Mouse (Mus musculus) fat pad, adult 2 months (tissue): ENCODE results near the gene Ankfy1.

Experiments used
- DNase-seq: peaks from one replicate; pipeline ENCODE4 v3.0.0-alpha.2; 2011; ENCODE audit warnings: low read depth, low spot score; ENCODE audit errors: extremely low read depth

Gene Ankfy1

GRCm38 (mm10) chr11:72792033-72792432 is 102.2 kb downstream of the Ankfy1 start:
- DNase-seq = no peak

- no peak for DNase-seq
Measured at GRCm38 (mm10) chr11:72795149-72795454, 105.3 kb downstream of the Ankfy1 start.

- peak; percentile 80 for DNase-seq
Measured at GRCm38 (mm10) chr11:72795455-72796295, 105.9 kb downstream of the Ankfy1 start, which contains the start of the genes Cyb5d2 and Zzef1. Cyb5d2 (minus strand) TSS chr11:72796142. Zzef1 (plus strand) TSS chr11:72796226.

- no peak for DNase-seq
Measured at GRCm38 (mm10) chr11:72796296-72796687, 106.5 kb downstream of the Ankfy1 start.

- DNase-seq = no peak
Measured at GRCm38 (mm10) chr11:72796773-72797338, 107.0 kb downstream of the Ankfy1 start.

- no peak for DNase-seq
Measured at GRCm38 (mm10) chr11:72798112-72798511, 108.3 kb downstream of the Ankfy1 start.

GRCm38 (mm10) chr11:72801182-72801581 is 111.4 kb downstream of the Ankfy1 start:
- no peak for DNase-seq

- no peak for DNase-seq
Measured at GRCm38 (mm10) chr11:72803038-72803437, 113.2 kb downstream of the Ankfy1 start.

- DNase-seq = no peak
Measured at GRCm38 (mm10) chr11:72804586-72804985, 114.8 kb downstream of the Ankfy1 start.

GRCm38 (mm10) chr11:72805232-72805631 is 115.4 kb downstream of the Ankfy1 start:
- no peak for DNase-seq

- no peak for DNase-seq
Measured at GRCm38 (mm10) chr11:72806556-72806955, 116.8 kb downstream of the Ankfy1 start.

GRCm38 (mm10) chr11:72807992-72808391 is 118.2 kb downstream of the Ankfy1 start:
- no peak for DNase-seq

- no peak for DNase-seq
Measured at GRCm38 (mm10) chr11:72813687-72814086, 123.9 kb downstream of the Ankfy1 start.

- no peak for DNase-seq
Measured at GRCm38 (mm10) chr11:72814188-72814587, 124.4 kb downstream of the Ankfy1 start.

- no peak for DNase-seq
Measured at GRCm38 (mm10) chr11:72816859-72817258, 127.1 kb downstream of the Ankfy1 start.

GRCm38 (mm10) chr11:72818067-72818466 is 128.3 kb downstream of the Ankfy1 start:
- DNase-seq = no peak

GRCm38 (mm10) chr11:72821041-72821440 is 131.2 kb downstream of the Ankfy1 start:
- no peak for DNase-seq
